Mouse (Mus musculus) E14TG2a.4 (cell line): ENCODE data around the gene Tmem135.

Experiments used
- CTCF ChIP-seq: conservative IDR thresholded peaks from 2 replicates; pipeline ENCODE4 v1.5.1; 2014; ENCODE audit warnings: low read length
- POU5F1 ChIP-seq: IDR thresholded peaks from 2 replicates; pipeline ENCODE4 v1.6.1; 2014; ENCODE audit warnings: low read length, borderline replicate concordance

DNA sequence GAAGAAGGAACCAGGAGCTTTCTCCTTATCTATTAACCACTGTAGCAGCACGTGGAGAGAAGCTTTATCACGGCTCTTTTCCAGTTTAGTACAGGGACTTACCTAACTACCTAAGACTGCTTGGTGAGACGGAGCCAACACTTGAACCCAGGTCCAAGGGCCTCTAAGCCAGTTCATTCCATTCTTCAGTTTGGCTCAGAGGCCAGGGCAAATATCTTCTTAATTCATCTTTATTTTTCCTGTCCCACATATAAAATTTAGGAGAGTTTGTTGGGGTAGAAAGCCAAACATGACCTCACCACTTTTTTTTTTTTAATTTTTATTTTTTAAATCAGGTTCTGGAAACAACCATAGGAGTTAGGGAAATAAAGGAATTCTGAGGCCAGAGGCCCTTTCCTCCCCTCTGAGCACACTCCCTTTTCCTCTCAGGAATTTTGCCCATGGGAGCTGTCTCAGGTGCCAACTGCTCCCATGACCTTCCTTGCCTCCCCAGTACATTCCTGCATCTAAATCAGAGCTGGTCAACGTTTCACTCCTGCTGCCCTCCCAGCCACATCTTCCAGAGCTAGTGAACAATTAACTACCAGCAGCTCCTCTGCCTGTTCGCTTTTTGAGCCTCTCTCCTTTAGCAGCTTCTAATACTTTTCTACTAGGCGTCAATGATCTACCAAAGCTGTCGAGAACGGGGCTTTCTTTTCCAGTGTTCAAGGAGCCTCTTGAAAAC, 30.0 kb upstream of the Tmem135 start:
- TF ChIP-seq CTCF, result no peak
- TF ChIP-seq POU5F1, result no peak
